Mouse (Mus musculus): ENCODE results near the gene Zfp422. TPM values are rescaled to one million over a fixed set of nuclear protein-coding genes. Genes with fewer than 3 reads are reported as not detected.

Gene Zfp422
- polyA plus RNA-seq, 1 experiment from 2014 or later, result 181 TPM

DNA sequence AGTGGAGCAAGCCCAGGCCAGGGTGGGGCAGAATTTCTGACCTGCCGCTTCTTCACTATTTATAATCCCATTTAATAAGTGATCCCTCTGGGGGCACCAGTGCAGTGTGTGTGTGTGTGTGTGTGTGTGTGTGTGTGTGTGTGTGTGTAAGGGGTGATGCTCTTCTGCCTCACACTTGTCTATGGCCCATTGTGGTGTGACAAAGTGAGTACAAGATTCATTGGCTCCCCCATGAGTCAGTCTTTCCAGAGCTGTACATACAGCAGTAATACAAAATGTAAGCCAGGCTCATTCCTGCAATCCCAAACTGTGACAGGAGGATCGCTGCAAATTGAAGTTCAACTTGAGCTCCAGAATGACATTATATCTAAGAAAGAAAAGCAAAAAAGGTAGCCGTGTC, 36.0 kb upstream of the Zfp422 start:
- ATAC-seq (ENCODE audit: insufficient read depth) (no peak), DNase-seq (no peak)
- H3K36me3 ChIP-seq (ENCODE audit: insufficient read depth), result no peaks in the 10 kb centered on the region
- no peaks in the 10 kb centered on the region for H3K9me3 ChIP-seq (ENCODE audit: low read depth, low read length)
- 79% methylated on average over 3 of the region's 3 CpGs for WGBS
- no peak overlapping the region for H3K4me2 ChIP-seq
- no peaks in the 10 kb centered on the region for H3K4me1 ChIP-seq (ENCODE audit: insufficient read depth)
- TF ChIP-seq CTCF (IDR thresholded peaks at IDR 0.05; ENCODE audit: low read depth), result no peak
- no peak overlapping the region for H3K4me3 ChIP-seq (ENCODE audit: low read depth, low read length)
- no peak overlapping the region for H3K27ac ChIP-seq (ENCODE audit: low read depth)
- H3K9ac ChIP-seq, result no peak overlapping the region
- H3K27me3 ChIP-seq (ENCODE audit: insufficient read depth, low read length), result no peaks in the 10 kb centered on the region

- Histone ChIP-seq H3K4me3 (ENCODE audit: low read depth, low read length) (no peak overlapping the region), H3K27ac (ENCODE audit: low read depth) (no peak overlapping the region), H3K9me3 (ENCODE audit: low read depth, low read length) (no peaks in the 10 kb centered on the region), H3K4me2 (no peak overlapping the region), H3K4me1 (ENCODE audit: insufficient read depth) (no peaks in the 10 kb centered on the region), H3K36me3 (ENCODE audit: insufficient read depth) (no peaks in the 10 kb centered on the region), H3K9ac (no peak overlapping the region), H3K27me3 (ENCODE audit: insufficient read depth, low read length) (no peaks in the 10 kb centered on the region)
- ATAC-seq (ENCODE audit: insufficient read depth), result no peak
- 75% methylated on average over 6 of the region's 6 CpGs for WGBS
- no peak for TF ChIP-seq CTCF (IDR thresholded peaks at IDR 0.05; ENCODE audit: low read depth)
- DNase-seq, result no peak
These were observed 35.2 kb upstream of the Zfp422 start for GRCm38 (mm10) chr6:116664031-116664430.

DNA sequence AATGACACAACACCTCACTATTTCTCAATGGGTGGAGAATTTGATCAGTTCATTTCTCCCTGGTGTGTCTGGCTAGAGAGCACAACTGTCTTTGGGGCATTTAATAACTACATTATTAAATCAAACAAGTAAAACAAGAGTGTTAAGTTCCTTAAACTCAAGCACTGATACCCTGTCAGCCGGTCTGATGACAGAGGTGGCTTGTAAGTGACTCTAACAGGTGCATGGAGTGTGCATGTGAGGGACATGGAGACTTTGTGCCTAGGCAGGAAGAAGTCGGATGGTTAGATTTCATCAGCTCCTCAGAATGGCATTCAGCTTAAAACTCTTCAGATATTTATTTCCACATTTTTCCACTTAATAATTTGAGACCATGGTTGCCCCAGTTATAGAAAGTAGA, 34.6 kb upstream of the Zfp422 start:
- no peaks in the 10 kb centered on the region for H3K4me1 ChIP-seq (ENCODE audit: insufficient read depth)
- H3K9me3 ChIP-seq (ENCODE audit: low read depth, low read length), result no peaks in the 10 kb centered on the region
- DNase-seq (no peak), ATAC-seq (ENCODE audit: insufficient read depth) (no peak)
- no peaks in the 10 kb centered on the region for H3K27me3 ChIP-seq (ENCODE audit: insufficient read depth, low read length)
- H3K9ac ChIP-seq, result no peak overlapping the region
- no peaks in the 10 kb centered on the region for H3K36me3 ChIP-seq (ENCODE audit: insufficient read depth)
- no peak overlapping the region for H3K27ac ChIP-seq (ENCODE audit: low read depth)
- H3K4me3 ChIP-seq (ENCODE audit: low read depth, low read length), result no peak overlapping the region
- H3K4me2 ChIP-seq, result no peak overlapping the region
- TF ChIP-seq CTCF (IDR thresholded peaks at IDR 0.05; ENCODE audit: low read depth), result no peak
- 84% methylated on average over 2 of the region's 2 CpGs for WGBS

DNA sequence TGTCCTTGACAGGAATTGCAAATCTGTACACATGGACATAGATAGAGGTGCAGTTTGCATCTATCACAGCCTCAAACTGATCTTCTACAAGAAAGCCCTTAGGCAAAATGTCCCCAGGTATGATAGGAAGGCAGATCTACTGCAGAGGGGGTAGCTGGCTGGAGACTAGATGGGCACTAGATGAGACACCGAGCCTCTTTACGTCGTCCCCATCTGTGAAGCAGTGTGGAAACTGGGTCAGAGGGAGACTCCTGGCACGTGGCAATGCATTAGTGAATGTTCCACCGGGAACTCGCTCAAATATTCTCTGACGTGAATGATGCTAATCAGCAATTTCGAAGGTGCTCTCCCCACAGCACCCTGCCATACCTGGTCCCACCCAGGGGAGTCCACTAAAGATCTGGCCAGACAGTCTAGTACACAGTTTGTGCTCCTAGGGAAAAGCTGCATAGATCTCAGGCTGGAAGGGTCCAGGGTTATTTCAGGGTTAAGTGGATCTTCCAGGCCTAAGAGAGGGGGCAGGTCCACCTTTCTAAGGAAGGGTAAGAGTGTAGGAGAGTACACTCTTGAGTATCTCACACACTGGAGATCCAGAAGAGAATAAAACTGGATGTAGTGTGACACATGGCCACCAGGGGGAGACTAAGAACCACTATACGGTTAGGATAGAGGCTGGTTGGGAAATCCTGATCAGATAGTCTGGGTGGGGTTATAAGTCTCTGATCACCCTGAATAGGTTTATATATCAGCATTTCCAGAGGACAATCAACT, 25.1 kb upstream of the Zfp422 start:
- DNase-seq (peak; percentile 90), ATAC-seq (ENCODE audit: insufficient read depth) (peak; percentile 47; the same call in 1 of the 2 replicates)
- H3K4me3 ChIP-seq (ENCODE audit: low read depth, low read length), result no peak overlapping the region
- WGBS, result 55% methylated on average over 9 of the region's 9 CpGs
- peak; percentile 89 for TF ChIP-seq CTCF (IDR thresholded peaks at IDR 0.05; ENCODE audit: low read depth)
- H3K36me3 ChIP-seq (ENCODE audit: insufficient read depth), result no peaks in the 10 kb centered on the region
- H3K4me1 ChIP-seq (ENCODE audit: insufficient read depth), result no peaks in the 10 kb centered on the region
- no peaks in the 10 kb centered on the region for H3K27me3 ChIP-seq (ENCODE audit: insufficient read depth, low read length)
- no peak overlapping the region for H3K27ac ChIP-seq (ENCODE audit: low read depth)
- no peak overlapping the region for H3K4me2 ChIP-seq
- no peak overlapping the region for H3K9ac ChIP-seq
- H3K9me3 ChIP-seq (ENCODE audit: low read depth, low read length), result no peaks in the 10 kb centered on the region

DNA sequence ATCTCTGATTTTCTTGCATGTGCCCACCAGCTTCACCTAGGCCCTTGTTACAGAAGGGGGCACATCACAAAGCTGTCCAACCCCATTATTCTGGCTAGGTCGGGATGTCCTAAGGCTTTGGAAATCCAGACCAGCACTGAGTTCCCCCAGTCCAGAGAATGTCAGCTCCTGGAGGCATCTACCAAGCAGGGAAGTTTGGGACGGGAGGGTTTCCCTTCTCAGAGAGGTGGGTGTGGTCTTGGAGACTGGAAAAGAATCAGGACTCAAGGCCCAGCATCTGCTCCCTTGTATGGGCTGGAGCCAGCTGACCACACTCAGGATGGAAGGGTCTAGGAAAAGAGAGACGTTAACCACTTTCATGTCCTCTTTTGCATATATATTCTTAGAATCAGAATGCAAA, 24.4 kb upstream of the Zfp422 start:
- H3K4me1 ChIP-seq (ENCODE audit: insufficient read depth), result no peaks in the 10 kb centered on the region
- TF ChIP-seq CTCF (IDR thresholded peaks at IDR 0.05; ENCODE audit: low read depth), result no peak
- ATAC-seq (ENCODE audit: insufficient read depth) (no peak), DNase-seq (no peak)
- no peak overlapping the region for H3K27ac ChIP-seq (ENCODE audit: low read depth)
- H3K9me3 ChIP-seq (ENCODE audit: low read depth, low read length), result no peaks in the 10 kb centered on the region
- H3K4me2 ChIP-seq, result no peak overlapping the region
- H3K27me3 ChIP-seq (ENCODE audit: insufficient read depth, low read length), result no peaks in the 10 kb centered on the region
- H3K36me3 ChIP-seq (ENCODE audit: insufficient read depth), result no peaks in the 10 kb centered on the region
- H3K9ac ChIP-seq, result no peak overlapping the region
- H3K4me3 ChIP-seq (ENCODE audit: low read depth, low read length), result no peak overlapping the region
- 66% methylated on average over 3 of the region's 3 CpGs for WGBS

GRCm38 (mm10) chr6:116651437-116652118, 22.8 kb upstream of the Zfp422 start:
- Histone ChIP-seq H3K4me3 (ENCODE audit: low read depth, low read length) (peak overlapping the region; percentile 15; the same call in 1 of the 2 replicates), H3K36me3 (ENCODE audit: insufficient read depth) (no peaks in the 10 kb centered on the region), H3K4me2 (peak overlapping the region; percentile 43), H3K9me3 (ENCODE audit: low read depth, low read length) (no peaks in the 10 kb centered on the region), H3K9ac (no peak overlapping the region; the same call in 1 of the 2 replicates), H3K4me1 (ENCODE audit: insufficient read depth) (no peaks in the 10 kb centered on the region), H3K27me3 (ENCODE audit: insufficient read depth, low read length) (no peaks in the 10 kb centered on the region), H3K27ac (ENCODE audit: low read depth) (no peak overlapping the region)
- 57% methylated on average over 20 of the region's 20 CpGs for WGBS
- ATAC-seq (ENCODE audit: insufficient read depth) (no peak), DNase-seq (peak; percentile 57)
- TF ChIP-seq CTCF (IDR thresholded peaks at IDR 0.05; ENCODE audit: low read depth), result peak; percentile 61

DNA sequence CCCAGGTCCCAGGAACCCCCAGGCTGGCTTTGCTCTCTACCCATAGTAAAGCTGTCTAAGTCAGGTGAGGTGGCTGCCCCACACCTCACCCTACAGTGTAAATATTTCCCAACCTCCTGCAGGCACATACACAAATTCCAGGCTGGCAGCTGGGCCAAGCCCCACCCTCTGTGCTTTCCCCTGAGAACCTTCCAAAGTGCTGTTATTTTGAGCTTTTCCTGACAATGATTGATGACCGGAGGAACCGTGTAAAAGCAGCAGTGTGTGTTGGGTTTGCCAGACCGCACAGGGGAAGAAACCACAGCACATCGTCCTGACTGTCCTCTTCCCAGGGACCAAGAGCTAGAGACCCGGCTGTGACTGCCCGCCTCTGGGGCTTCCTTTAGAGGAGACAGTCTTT, 21.6 kb upstream of the Zfp422 start, which contains the start of gene Depp1:
Depp1 (plus strand) TSS at position 204 of the 400 bp plus-strand sequence.
- H3K9ac ChIP-seq, result 0 out of 2 replicates have a peak within 1 kb of the TSS, but pooled peaks have one; percentile 20
- DNase-seq, result peak; percentile 68
- peak within 1 kb of the TSS; percentile 43 for H3K4me2 ChIP-seq

More for the DNA sequence above, 21.6 kb upstream of the Zfp422 start, which contains the start of gene Depp1:
- Histone ChIP-seq H3K4me1 (ENCODE audit: insufficient read depth) (no peaks in the 10 kb centered on the region), H3K36me3 (ENCODE audit: insufficient read depth) (no peaks in the 10 kb centered on the region), H3K9me3 (ENCODE audit: low read depth, low read length) (no peaks in the 10 kb centered on the region), H3K27ac (ENCODE audit: low read depth) (peak within 1 kb of the TSS; percentile 44; the same call in 1 of the 2 replicates), H3K4me3 (ENCODE audit: low read depth, low read length) (peak within 1 kb of the TSS; percentile 17; the same call in 1 of the 2 replicates), H3K27me3 (ENCODE audit: insufficient read depth, low read length) (no peaks in the 10 kb centered on the region)
- TF ChIP-seq CTCF (IDR thresholded peaks at IDR 0.05; ENCODE audit: low read depth), result no peak
- WGBS, result 10% methylated on average over 6 of the region's 6 CpGs
- ATAC-seq (ENCODE audit: insufficient read depth), result peak; percentile 90

Data from lung, embryonic 14.5 days (tissue).